Mouse (Mus musculus): ENCODE measurements around the gene Bmp8b. TPM values are rescaled to one million over a fixed set of nuclear protein-coding genes. Genes with fewer than 3 reads are reported as not detected.

Gene Bmp8b
- polyA plus RNA-seq, 1 experiment from 2014 or later: 0.06 TPM

DNA sequence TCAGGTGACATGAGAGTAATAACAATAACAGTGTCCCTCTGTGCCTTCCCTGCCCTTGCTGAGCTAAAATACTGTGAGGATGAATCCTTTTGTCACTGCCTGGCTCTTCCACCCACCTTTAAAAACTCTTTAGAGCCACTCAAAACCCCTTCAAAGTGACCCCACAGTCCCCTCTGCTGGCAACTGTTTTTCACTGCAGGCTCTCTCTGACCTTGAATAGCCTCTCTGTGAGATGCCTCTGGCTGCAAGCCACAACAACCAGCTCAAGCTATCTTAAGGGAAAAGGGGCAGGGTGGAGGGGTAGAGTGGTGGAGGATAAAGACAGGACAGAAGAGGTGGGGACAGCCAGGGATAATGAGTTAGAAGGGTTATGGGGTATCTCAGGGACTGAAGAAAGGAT is 66.8 kb downstream of the Bmp8b start:
- POLR2A ChIA-PET: interaction anchor here (0.6 kb wide), 1 partner anchor 320 kb away, joined by 8 read pairs; no protein-coding TSS in a partner anchor
- CTCF ChIA-PET: interaction anchor here (0.6 to 1.3 kb wide), 2 partner anchors 27 to 146 kb away, joined by 3 read pairs; no protein-coding TSS in a partner anchor
- ATAC-seq: no peak
- in situ Hi-C loops (cut with MboI; ENCODE audit: low pct_unique_long_range_greater_than_20kb): no loop called here
- DNase-seq (ENCODE audit: low read depth, low spot score): no peak
- peak; percentile 7 for TF ChIP-seq CTCF (IDR thresholded peaks at IDR 0.05)
- peaks cover 33% of the 10 kb centered on the region for H3K27me3 ChIP-seq

Other genes starting within 250 kb of the Bmp8b start
- gene Cap1, start 219.1 kb upstream of the Bmp8b start, polyA plus RNA-seq (2021): 145 TPM
- 0.08 TPM for gene Mfsd2a, start 144.0 kb upstream of the Bmp8b start, polyA plus RNA-seq (2021)
- gene Mycl, start 109.5 kb upstream of the Bmp8b start, polyA plus RNA-seq (2021): 0.19 TPM
- gene Trit1, start 88.6 kb upstream of the Bmp8b start, polyA plus RNA-seq (2021): 12.9 TPM
- not detected for gene Oxct2b, start 11.1 kb downstream of the Bmp8b start, polyA plus RNA-seq (2021)
- gene Ppie, start 34.8 kb downstream of the Bmp8b start, polyA plus RNA-seq (2021): 37.2 TPM
- gene Hpcal4, start 78.1 kb downstream of the Bmp8b start, polyA plus RNA-seq (2021): not detected
- gene Nt5c1a, start 96.3 kb downstream of the Bmp8b start, polyA plus RNA-seq (2021): not detected
- not detected for gene Heyl, start 128.4 kb downstream of the Bmp8b start, polyA plus RNA-seq (2021)
- gene Pabpc4, start 157.2 kb downstream of the Bmp8b start, polyA plus RNA-seq (2021): 59.9 TPM
- not detected for gene Oxct2a, start 218.5 kb downstream of the Bmp8b start, polyA plus RNA-seq (2021)
- not detected for gene Bmp8a, start 238.1 kb downstream of the Bmp8b start, polyA plus RNA-seq (2021)